Mouse (Mus musculus) cortical plate, adult 2 months (tissue): Measurements from ENCODE around the gene Arhgap23.

Experiments
- CTCF ChIP-seq: fragments of 200-500 bp; IDR thresholded peaks from 2 replicates; pipeline ENCODE4 v1.5.1; 2011; ENCODE audit warnings: mild to moderate bottlenecking, control low read depth, low read length; ENCODE audit not compliant: insufficient read depth; ENCODE audit errors: extremely low read depth
- POLR2A ChIP-seq: fragments of 200-500 bp; IDR thresholded peaks from 2 replicates; pipeline ENCODE4 v1.6.1; 2011; ENCODE audit warnings: mild to moderate bottlenecking, low read length, control low read depth; ENCODE audit not compliant: insufficient read depth; ENCODE audit errors: extremely low read depth

- no peak for TF ChIP-seq CTCF
- TF ChIP-seq POLR2A = no peak
These were observed 105.2 kb downstream of the Arhgap23 start for GRCm38 (mm10) chr11:97520541-97520940.
